Mouse (Mus musculus): Measurements from ENCODE around the gene Gm38392. TPM values are rescaled to one million over a fixed set of nuclear protein-coding genes. Genes with fewer than 3 reads are reported as not detected.
"Not testable (repeated sequence)": the region's sequence is repeated elsewhere in the genome, so short reads cannot be mapped to it uniquely, and the experiment has no call there.

The Gm38392 gene
- polyA plus RNA-seq, 1 experiment from 2014 or later: not detected

DNA sequence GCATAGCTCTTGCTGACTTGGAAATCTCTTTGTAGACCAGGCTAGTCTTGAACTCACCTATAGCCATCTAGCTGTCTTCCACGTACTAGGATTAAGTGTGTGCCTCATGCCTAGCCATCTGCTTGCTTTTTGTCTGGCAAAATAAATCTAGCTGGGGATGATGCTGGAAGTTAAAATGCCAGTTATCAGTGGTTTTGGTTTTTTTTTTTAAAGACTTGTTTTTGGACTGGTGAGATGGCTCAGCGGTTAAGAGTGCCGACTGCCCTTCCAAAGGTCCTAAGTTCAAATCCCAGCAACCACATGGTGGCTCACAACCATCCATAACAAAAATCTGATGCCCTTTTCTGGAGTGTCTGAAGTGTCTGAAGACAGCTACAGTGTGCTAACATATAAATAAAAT is 15.2 kb downstream of the Gm38392 start:
- H3K9ac ChIP-seq (replicated peaks; ENCODE audit: low read length): no peak overlapping the region
- H3K36me3 ChIP-seq (replicated peaks; ENCODE audit: control insufficient read depth, insufficient read depth, low read depth, low read length): no peaks in the 10 kb centered on the region
- ATAC-seq (replicated peaks; ENCODE audit: insufficient number of reproducible peaks, low FRiP score, low TSS enrichment, low read depth) (no peak), DNase-seq (ENCODE audit: low spot score) (no peak)
- no peak overlapping the region for H3K4me3 ChIP-seq (ENCODE audit: low read depth, low read length)
- H3K9me3 ChIP-seq (replicated peaks; ENCODE audit: control insufficient read depth, low read length): no peaks in the 10 kb centered on the region
- 92% methylated on average over 3 of the region's 3 CpGs for WGBS
- no peak overlapping the region for H3K27ac ChIP-seq (replicated peaks; ENCODE audit: low read depth, low read length)
- H3K4me1 ChIP-seq (ENCODE audit: control insufficient read depth, insufficient read depth, low read length): no peaks in the 10 kb centered on the region
- no peaks in the 10 kb centered on the region for H3K27me3 ChIP-seq (ENCODE audit: control insufficient read depth, insufficient read depth, low read length)
- H3K4me2 ChIP-seq (ENCODE audit: low read depth, low read length): no peak overlapping the region

- WGBS: 87% methylated on average over 2 of the region's 2 CpGs
- not testable (repeated sequence) for H3K36me3 ChIP-seq (replicated peaks; ENCODE audit: control insufficient read depth, insufficient read depth, low read depth, low read length); H3K9ac ChIP-seq (replicated peaks; ENCODE audit: low read length); H3K27ac ChIP-seq (replicated peaks; ENCODE audit: low read depth, low read length); H3K4me2 ChIP-seq (ENCODE audit: low read depth, low read length); H3K4me1 ChIP-seq (ENCODE audit: control insufficient read depth, insufficient read depth, low read length); DNase-seq (ENCODE audit: low spot score); ATAC-seq (replicated peaks; ENCODE audit: insufficient number of reproducible peaks, low FRiP score, low TSS enrichment, low read depth); H3K4me3 ChIP-seq (ENCODE audit: low read depth, low read length); H3K27me3 ChIP-seq (ENCODE audit: control insufficient read depth, insufficient read depth, low read length); H3K9me3 ChIP-seq (replicated peaks; ENCODE audit: control insufficient read depth, low read length)
These were observed 15.7 kb downstream of the Gm38392 start for GRCm38 (mm10) chr3:88271298-88271697.

DNA sequence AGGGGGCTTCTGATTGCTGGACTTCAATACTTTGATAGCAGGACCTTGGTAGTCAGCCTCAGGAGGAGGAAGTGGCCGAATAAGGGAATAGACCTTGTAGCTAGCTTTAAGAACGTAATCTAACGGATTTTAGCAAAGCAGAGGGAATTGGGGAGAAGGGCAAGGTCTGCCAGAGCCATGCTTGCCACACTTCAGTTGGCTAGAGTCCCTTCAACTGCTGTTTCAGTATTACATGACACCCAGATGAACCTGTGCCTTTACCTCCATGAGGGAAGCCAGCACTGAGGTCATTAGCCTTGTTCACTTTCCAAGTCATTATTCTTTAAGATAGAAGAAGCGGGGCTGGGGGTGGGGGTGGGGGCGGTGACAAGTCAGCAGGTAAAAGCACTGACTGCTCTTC is 18.0 kb downstream of the Gm38392 start:
- no peaks in the 10 kb centered on the region for H3K27me3 ChIP-seq (ENCODE audit: control insufficient read depth, insufficient read depth, low read length)
- no peak overlapping the region for H3K4me3 ChIP-seq (ENCODE audit: low read depth, low read length)
- H3K9ac ChIP-seq (replicated peaks; ENCODE audit: low read length): no peak overlapping the region
- no peak overlapping the region for H3K4me2 ChIP-seq (ENCODE audit: low read depth, low read length)
- whole genome bisulfite sequencing: 83% methylated on average over 5 of the region's 5 CpGs
- no peak for DNase-seq (ENCODE audit: low spot score)
- H3K27ac ChIP-seq (replicated peaks; ENCODE audit: low read depth, low read length): no peak overlapping the region
- no peaks in the 10 kb centered on the region for H3K36me3 ChIP-seq (replicated peaks; ENCODE audit: control insufficient read depth, insufficient read depth, low read depth, low read length)
- no peak for ATAC-seq (replicated peaks; ENCODE audit: insufficient number of reproducible peaks, low FRiP score, low TSS enrichment, low read depth)
- H3K9me3 ChIP-seq (replicated peaks; ENCODE audit: control insufficient read depth, low read length): no peaks in the 10 kb centered on the region
- no peaks in the 10 kb centered on the region for H3K4me1 ChIP-seq (ENCODE audit: control insufficient read depth, insufficient read depth, low read length)

DNA sequence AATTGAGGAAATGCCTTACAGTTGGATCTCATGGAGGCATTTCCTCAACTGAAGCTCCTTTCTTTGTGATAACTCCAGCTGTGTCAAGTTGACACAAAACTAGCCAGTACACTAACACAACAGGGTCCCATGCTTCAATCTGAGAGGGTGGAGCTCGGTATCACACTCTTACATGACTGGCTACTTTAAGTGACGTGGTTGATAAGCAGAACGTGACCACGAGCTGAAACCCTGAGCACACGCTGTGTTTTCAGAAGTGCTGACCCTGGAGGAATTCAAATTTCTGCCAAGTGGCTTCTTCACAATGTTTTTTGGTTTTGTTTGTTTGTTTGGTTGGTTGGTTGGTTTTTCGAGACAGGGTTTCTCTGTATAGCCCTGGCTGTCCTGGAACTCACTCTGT is 19.0 kb downstream of the Gm38392 start:
- not testable (repeated sequence) for H3K4me1 ChIP-seq (ENCODE audit: control insufficient read depth, insufficient read depth, low read length); H3K27ac ChIP-seq (replicated peaks; ENCODE audit: low read depth, low read length); H3K4me3 ChIP-seq (ENCODE audit: low read depth, low read length); H3K9ac ChIP-seq (replicated peaks; ENCODE audit: low read length); H3K4me2 ChIP-seq (ENCODE audit: low read depth, low read length); H3K27me3 ChIP-seq (ENCODE audit: control insufficient read depth, insufficient read depth, low read length); ATAC-seq (replicated peaks; ENCODE audit: insufficient number of reproducible peaks, low FRiP score, low TSS enrichment, low read depth); H3K36me3 ChIP-seq (replicated peaks; ENCODE audit: control insufficient read depth, insufficient read depth, low read depth, low read length); DNase-seq (ENCODE audit: low spot score); H3K9me3 ChIP-seq (replicated peaks; ENCODE audit: control insufficient read depth, low read length)
- WGBS: 81% methylated on average over 6 of the region's 6 CpGs

- H3K9me3 ChIP-seq (replicated peaks; ENCODE audit: control insufficient read depth, low read length): no peaks in the 10 kb centered on the region
- H3K9ac ChIP-seq (replicated peaks; ENCODE audit: low read length): no peak overlapping the region
- H3K4me2 ChIP-seq (ENCODE audit: low read depth, low read length): no peak overlapping the region
- WGBS: 71% methylated on average over 3 of the region's 3 CpGs
- no peaks in the 10 kb centered on the region for H3K36me3 ChIP-seq (replicated peaks; ENCODE audit: control insufficient read depth, insufficient read depth, low read depth, low read length)
- H3K4me1 ChIP-seq (ENCODE audit: control insufficient read depth, insufficient read depth, low read length): no peaks in the 10 kb centered on the region
- H3K4me3 ChIP-seq (ENCODE audit: low read depth, low read length): no peak overlapping the region
- no peaks in the 10 kb centered on the region for H3K27me3 ChIP-seq (ENCODE audit: control insufficient read depth, insufficient read depth, low read length)
- ATAC-seq (replicated peaks; ENCODE audit: insufficient number of reproducible peaks, low FRiP score, low TSS enrichment, low read depth): no peak
- no peak for DNase-seq (ENCODE audit: low spot score)
- H3K27ac ChIP-seq (replicated peaks; ENCODE audit: low read depth, low read length): no peak overlapping the region
These were observed 24.7 kb downstream of the Gm38392 start for GRCm38 (mm10) chr3:88262346-88262745.

GRCm38 (mm10) chr3:88256382-88256781 is 30.6 kb downstream of the Gm38392 start:
- WGBS: 78% methylated on average over 7 of the region's 7 CpGs
- H3K4me1 ChIP-seq (ENCODE audit: control insufficient read depth, insufficient read depth, low read length): peaks cover 2% of the 10 kb centered on the region; the same call in 1 of the 2 replicates
- ATAC-seq (replicated peaks; ENCODE audit: insufficient number of reproducible peaks, low FRiP score, low TSS enrichment, low read depth): no peak

GRCm38 (mm10) chr3:88255950-88256349 is 31.1 kb downstream of the Gm38392 start:
- Histone ChIP-seq H3K36me3 (replicated peaks; ENCODE audit: control insufficient read depth, insufficient read depth, low read depth, low read length) (no peaks in the 10 kb centered on the region), H3K27ac (replicated peaks; ENCODE audit: low read depth, low read length) (no peak overlapping the region), H3K4me3 (ENCODE audit: low read depth, low read length) (no peak overlapping the region), H3K9me3 (replicated peaks; ENCODE audit: control insufficient read depth, low read length) (no peaks in the 10 kb centered on the region), H3K4me1 (ENCODE audit: control insufficient read depth, insufficient read depth, low read length) (peaks cover 2% of the 10 kb centered on the region; the same call in 1 of the 2 replicates), H3K9ac (replicated peaks; ENCODE audit: low read length) (no peak overlapping the region), H3K27me3 (ENCODE audit: control insufficient read depth, insufficient read depth, low read length) (peaks cover 22% of the 10 kb centered on the region), H3K4me2 (ENCODE audit: low read depth, low read length) (no peak overlapping the region)
- ATAC-seq (replicated peaks; ENCODE audit: insufficient number of reproducible peaks, low FRiP score, low TSS enrichment, low read depth) (no peak), DNase-seq (ENCODE audit: low spot score) (no peak)
- 63% methylated on average over 6 of the region's 6 CpGs for WGBS

More at GRCm38 (mm10) chr3:88256382-88256781, 30.6 kb downstream of the Gm38392 start:
- Histone ChIP-seq H3K9ac (replicated peaks; ENCODE audit: low read length) (no peak overlapping the region), H3K27ac (replicated peaks; ENCODE audit: low read depth, low read length) (no peak overlapping the region), H3K4me2 (ENCODE audit: low read depth, low read length) (no peak overlapping the region), H3K27me3 (ENCODE audit: control insufficient read depth, insufficient read depth, low read length) (peaks cover 22% of the 10 kb centered on the region), H3K4me3 (ENCODE audit: low read depth, low read length) (no peak overlapping the region), H3K9me3 (replicated peaks; ENCODE audit: control insufficient read depth, low read length) (no peaks in the 10 kb centered on the region), H3K36me3 (replicated peaks; ENCODE audit: control insufficient read depth, insufficient read depth, low read depth, low read length) (no peaks in the 10 kb centered on the region)
- DNase-seq (ENCODE audit: low spot score): no peak

- ATAC-seq (replicated peaks; ENCODE audit: insufficient number of reproducible peaks, low FRiP score, low TSS enrichment, low read depth) (no peak), DNase-seq (ENCODE audit: low spot score) (peak; percentile 45)
- peak within 1 kb of the TSS; percentile 30 for H3K4me3 ChIP-seq (ENCODE audit: low read depth, low read length)
- H3K27ac ChIP-seq (replicated peaks; ENCODE audit: low read depth, low read length): no peak within 1 kb of the TSS
- H3K27me3 ChIP-seq (ENCODE audit: control insufficient read depth, insufficient read depth, low read length): peaks cover 22% of the 10 kb centered on the region
- H3K9me3 ChIP-seq (replicated peaks; ENCODE audit: control insufficient read depth, low read length): no peaks in the 10 kb centered on the region
- peak within 1 kb of the TSS; percentile 62 for H3K4me2 ChIP-seq (ENCODE audit: low read depth, low read length)
- peak within 1 kb of the TSS; percentile 39 for H3K9ac ChIP-seq (replicated peaks; ENCODE audit: low read length)
- no peaks in the 10 kb centered on the region for H3K36me3 ChIP-seq (replicated peaks; ENCODE audit: control insufficient read depth, insufficient read depth, low read depth, low read length)
- H3K4me1 ChIP-seq (ENCODE audit: control insufficient read depth, insufficient read depth, low read length): peaks cover 2% of the 10 kb centered on the region; the same call in 1 of the 2 replicates
- WGBS: 3% methylated on average over 34 of the region's 34 CpGs
These were observed 32.6 kb downstream of the Gm38392 start, which contains the start of gene Rhbg for GRCm38 (mm10) chr3:88254268-88254926. Gene Rhbg (minus strand): TSS chr3:88254709.
